Comparison of ENCODE assay signal across 13 mouse cellular contexts in genomic region chr11:80778157-80778556, GRCm38 (mm10). TPM values are rescaled to one million over a fixed set of nuclear protein-coding genes. Genes with fewer than 3 reads are reported as not detected.
DNase-seq lines count a peak whose midpoint lies in the region; ATAC-seq and TF ChIP-seq lines count a peak whose summit lies in the region.
"Had no signal": no experiment of that assay in that cellular context is flagged by ENCODE, and none has a peak within 500 bp of the region (broad histone marks: within the 10 kb centered on the region; RNA-seq: fewer than 3 reads in every experiment).

No protein-coding gene starts in this region.

- no peaks in the 10 kb centered on the region for H3K27me3 ChIP-seq in kidney, postnatal 0 days (ENCODE audit: insufficient read depth, low read length)
- H3K27me3 ChIP-seq in kidney, embryonic 15.5 days = no peaks in the 10 kb centered on the region
- no peaks in the 10 kb centered on the region; the same call in 1 of the 2 replicates for H3K27me3 ChIP-seq in liver, postnatal 0 days (ENCODE audit: insufficient read depth, low read length)
- H3K27me3 ChIP-seq: embryonic facial prominence, embryonic 13.5 days; Patski had no signal

- H3K27ac ChIP-seq in kidney, postnatal 0 days = no peak overlapping the region
- no peak overlapping the region for H3K27ac ChIP-seq in kidney, embryonic 15.5 days
- no peak overlapping the region for H3K27ac ChIP-seq in bone marrow, adult 2 months (ENCODE audit: control insufficient read depth, insufficient read depth, low read depth, low read length, poor library complexity)
- no peak overlapping the region for H3K27ac ChIP-seq in brown adipose tissue, adult 24 weeks (replicated peaks; ENCODE audit: low read depth, low read length)
- no peak overlapping the region for H3K27ac ChIP-seq in liver, postnatal 0 days (ENCODE audit: low read depth)
- H3K27ac ChIP-seq: embryonic facial prominence, embryonic 13.5 days; forebrain, embryonic 12.5 days; hindbrain, embryonic 14.5 days; midbrain, embryonic 15.5 days had no signal

- WGBS in kidney, postnatal 0 days = 70% methylated on average over 6 of the region's 6 CpGs
- WGBS in kidney, embryonic 15.5 days = 68% methylated on average over 6 of the region's 6 CpGs
- 73% methylated on average over 6 of the region's 6 CpGs for WGBS in bone marrow, adult 2 months
- 76% methylated on average over 6 of the region's 6 CpGs for WGBS in liver, postnatal 0 days (ENCODE audit: insufficient replicate concordance)

- ATAC-seq in kidney, postnatal 0 days (replicated peaks; ENCODE audit: low FRiP score, low read depth) = no peak
- ATAC-seq in kidney, embryonic 15.5 days (replicated peaks; ENCODE audit: low FRiP score) = no peak
- ATAC-seq in liver, postnatal 0 days = no peak
- ATAC-seq: midbrain, embryonic 15.5 days; Patski had no signal

- TF ChIP-seq CTCF in kidney, postnatal 0 days (IDR thresholded peaks at IDR 0.05; ENCODE audit: low read depth) = no peak
- TF ChIP-seq CTCF in bone marrow, adult 2 months (IDR thresholded peaks at IDR 0.05; ENCODE audit: control insufficient read depth, insufficient read depth, low read length) = no peak
- no peak for TF ChIP-seq CTCF in liver, postnatal 0 days (IDR thresholded peaks at IDR 0.05; ENCODE audit: low read depth)

- peak overlapping the region; percentile 1; the same call in 1 of the 2 replicates for H3K4me2 ChIP-seq in kidney, postnatal 0 days (ENCODE audit: low read length)
- no peak overlapping the region for H3K4me2 ChIP-seq in kidney, embryonic 15.5 days
- H3K4me2 ChIP-seq in liver, postnatal 0 days (ENCODE audit: low read depth, low read length) = peak overlapping the region; percentile 91

- H3K4me3 ChIP-seq in kidney, postnatal 0 days (replicated peaks; ENCODE audit: low read depth, low read length) = no peak overlapping the region
- H3K4me3 ChIP-seq in kidney, embryonic 15.5 days (replicated peaks) = no peak overlapping the region
- H3K4me3 ChIP-seq in bone marrow, adult 2 months (replicated peaks; ENCODE audit: control insufficient read depth, low read depth, low read length) = peak overlapping the region; percentile 3
- H3K4me3 ChIP-seq in brown adipose tissue, adult 24 weeks (ENCODE audit: insufficient read depth, low read depth, low read length) = peak overlapping the region; percentile 29
- H3K4me3 ChIP-seq in liver, postnatal 0 days (ENCODE audit: low read depth, low read length) = peak overlapping the region; percentile 92
- H3K4me3 ChIP-seq: forebrain, embryonic 12.5 days had no signal

- no peak for TF ChIP-seq POLR2A in bone marrow, adult 2 months (IDR thresholded peaks at IDR 0.05; ENCODE audit: borderline replicate concordance, control insufficient read depth, low read depth, low read length)

- no peak for TF ChIP-seq EP300 in liver, postnatal 0 days (IDR thresholded peaks at IDR 0.05; ENCODE audit: low read depth)

- H3K9ac ChIP-seq in kidney, postnatal 0 days (ENCODE audit: low read depth, low read length) = no peak overlapping the region
- H3K9ac ChIP-seq in kidney, embryonic 15.5 days = no peak overlapping the region
- no peak overlapping the region for H3K9ac ChIP-seq in liver, postnatal 0 days (replicated peaks)
- H3K9ac ChIP-seq: forebrain, embryonic 12.5 days; hindbrain, embryonic 14.5 days; midbrain, embryonic 15.5 days had no signal

- H3K9me3 ChIP-seq in kidney, postnatal 0 days (replicated peaks; ENCODE audit: low read length) = no peaks in the 10 kb centered on the region
- H3K9me3 ChIP-seq in kidney, embryonic 15.5 days (replicated peaks) = no peaks in the 10 kb centered on the region
- no peaks in the 10 kb centered on the region for H3K9me3 ChIP-seq in liver, postnatal 0 days (ENCODE audit: low read length)
- H3K9me3 ChIP-seq: embryonic facial prominence, embryonic 13.5 days; forebrain, embryonic 12.5 days; midbrain, embryonic 15.5 days had no signal

- no peak for DNase-seq in kidney, postnatal 0 days (ENCODE audit: low spot score)
- DNase-seq in liver, postnatal 0 days = no peak
- DNase-seq in cerebellum, adult 9-10 months = no peak
- DNase-seq in Muller cell, postnatal 12 days (ENCODE audit: inconsistent ontology term) = no peak
- DNase-seq in cerebellum, adult 11 months = no peak

- H3K36me3 ChIP-seq in kidney, postnatal 0 days (ENCODE audit: insufficient read depth, low read length) = no peaks in the 10 kb centered on the region
- H3K36me3 ChIP-seq in kidney, embryonic 15.5 days = no peaks in the 10 kb centered on the region
- no peaks in the 10 kb centered on the region for H3K36me3 ChIP-seq in liver, postnatal 0 days (replicated peaks; ENCODE audit: insufficient read depth, low read length)
- H3K36me3 ChIP-seq: embryonic facial prominence, embryonic 13.5 days; forebrain, embryonic 12.5 days; midbrain, embryonic 15.5 days had no signal

- H3K4me1 ChIP-seq in kidney, postnatal 0 days (replicated peaks; ENCODE audit: insufficient read depth, low read length) = 0 out of 2 replicates have a peak, but pooled peaks cover 3% of the 10 kb centered on the region
- peaks cover 18% of the 10 kb centered on the region for H3K4me1 ChIP-seq in kidney, embryonic 15.5 days
- H3K4me1 ChIP-seq in bone marrow, adult 2 months (ENCODE audit: control insufficient read depth, insufficient read depth, low read length) = no peaks in the 10 kb centered on the region; the same call in 1 of the 2 replicates
- H3K4me1 ChIP-seq in brown adipose tissue, adult 24 weeks (ENCODE audit: control insufficient read depth, insufficient read depth, insufficient read length, low read length) = peaks cover 7% of the 10 kb centered on the region
- H3K4me1 ChIP-seq in liver, postnatal 0 days (ENCODE audit: insufficient read depth) = peaks cover 5% of the 10 kb centered on the region; the same call in 1 of the 2 replicates

RNA-seq across cellular contexts. Expression of gene Myo1d, which starts 1.7 kb away (rescaled TPM):
- 15.7 and 16.9 TPM in 2 replicates for polyA plus RNA-seq in kidney, postnatal 0 days (2015; fragmentation: Nextera tagmentation; extraction: Ambion mirVana)
- 14.4 and 15.8 TPM in 2 replicates for polyA plus RNA-seq in kidney, embryonic 15.5 days (2015; fragmentation: Nextera tagmentation; extraction: Ambion mirVana)
- 4.5 and 6.4 TPM in 2 replicates for polyA plus RNA-seq in bone marrow, adult 2 months (2011; ENCODE audit: insufficient read depth, insufficient read length, low replicate concordance, missing spikeins)
- 2.5 and 3.0 TPM in 2 replicates for polyA plus RNA-seq in brown adipose tissue, adult 24 weeks (2012; ENCODE audit: insufficient read depth, insufficient read length, missing spikeins)
- polyA plus RNA-seq in liver, postnatal 0 days (2015; fragmentation: Nextera tagmentation; extraction: Ambion mirVana) = 4.5 and 4.6 TPM in 2 replicates

RNA-seq across cellular contexts. Expression of gene Tmem98, which starts 31.8 kb away (rescaled TPM):
- polyA plus RNA-seq in kidney, postnatal 0 days (2015; fragmentation: Nextera tagmentation; extraction: Ambion mirVana) = 93.2 and 95.0 TPM in 2 replicates
- 110 and 113 TPM in 2 replicates for polyA plus RNA-seq in kidney, embryonic 15.5 days (2015; fragmentation: Nextera tagmentation; extraction: Ambion mirVana)
- 0.92 and 3.6 TPM in 2 replicates for polyA plus RNA-seq in bone marrow, adult 2 months (2011; ENCODE audit: insufficient read depth, insufficient read length, low replicate concordance, missing spikeins)
- polyA plus RNA-seq in brown adipose tissue, adult 24 weeks (2012; ENCODE audit: insufficient read depth, insufficient read length, missing spikeins) = 2.3 and 2.7 TPM in 2 replicates
- polyA plus RNA-seq in liver, postnatal 0 days (2015; fragmentation: Nextera tagmentation; extraction: Ambion mirVana) = 19.7 and 21.5 TPM in 2 replicates

Comparison
In these comparisons a context has a peak if more than half of its experiments do, and no peak if none do; other contexts are left out.
1. H3K4me3 ChIP-seq: peak in bone marrow, adult 2 months (single experiment), brown adipose tissue, adult 24 weeks (single experiment) and liver, postnatal 0 days (single experiment); none in kidney, postnatal 0 days (single experiment) and kidney, embryonic 15.5 days (single experiment).